Mouse (Mus musculus) brain, embryonic 14.5 days (tissue): ENCODE measurements at regions not wholly inside any gene's neighbourhood (a gene's known extent, or its start where the extent isn't known, plus 50 kb on each side); places are given as distances from the start of the nearest gene placed in this dataset.

Experiments
- CTCF ChIP-seq: fragments of 200-500 bp; IDR thresholded peaks from 2 replicates; pipeline ENCODE4 v1.5.1; 2012; ENCODE audit warnings: inconsistent platforms, mild to moderate bottlenecking, moderate library complexity, borderline replicate concordance; ENCODE audit not compliant: insufficient read depth, insufficient read length; ENCODE audit errors: extremely low read depth
- POLR2A ChIP-seq: fragments of 200-500 bp; IDR thresholded peaks from 2 replicates; pipeline ENCODE4 v1.6.1; 2012; ENCODE audit warnings: mild to moderate bottlenecking, inconsistent platforms, borderline replicate concordance; ENCODE audit not compliant: poor library complexity, insufficient read depth, insufficient read length, severe bottlenecking; ENCODE audit errors: extremely low read depth

DNA sequence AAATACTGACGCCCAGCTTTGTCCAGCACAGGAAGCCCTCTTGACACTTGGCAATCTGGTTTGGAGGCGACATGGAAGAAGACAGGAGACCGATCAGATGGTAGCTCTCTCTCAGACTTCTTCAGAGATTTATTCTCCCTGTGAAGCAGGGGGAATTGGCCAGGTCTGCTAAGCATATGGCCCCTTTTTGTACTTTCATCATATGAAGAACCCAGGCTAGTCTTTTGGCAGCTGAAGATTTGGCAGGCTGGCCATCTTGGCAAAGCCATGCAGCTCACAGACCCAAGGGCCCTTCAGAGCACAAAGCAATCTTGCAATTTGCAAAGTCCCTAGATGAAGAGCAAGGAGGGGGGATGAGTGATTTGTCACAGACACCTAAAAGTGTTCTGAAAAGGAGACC, 493.8 kb downstream of the Plxdc2 start:
- no peak for TF ChIP-seq CTCF
- TF ChIP-seq POLR2A: no peak
